Mouse (Mus musculus) frontal cortex, postnatal 36 days (tissue): Measurements from ENCODE around the gene Pcdh15.
A peak's percentile ranks its signal among the peaks of the same experiment; 100 is the strongest.

Source experiments
- DNase-seq, 2 experiments: peaks; one replicate each; pipeline ENCODE4 v3.0.0; 2022; ENCODE audit warnings: low spot score in 2 of 2

Pcdh15 gene

DNA sequence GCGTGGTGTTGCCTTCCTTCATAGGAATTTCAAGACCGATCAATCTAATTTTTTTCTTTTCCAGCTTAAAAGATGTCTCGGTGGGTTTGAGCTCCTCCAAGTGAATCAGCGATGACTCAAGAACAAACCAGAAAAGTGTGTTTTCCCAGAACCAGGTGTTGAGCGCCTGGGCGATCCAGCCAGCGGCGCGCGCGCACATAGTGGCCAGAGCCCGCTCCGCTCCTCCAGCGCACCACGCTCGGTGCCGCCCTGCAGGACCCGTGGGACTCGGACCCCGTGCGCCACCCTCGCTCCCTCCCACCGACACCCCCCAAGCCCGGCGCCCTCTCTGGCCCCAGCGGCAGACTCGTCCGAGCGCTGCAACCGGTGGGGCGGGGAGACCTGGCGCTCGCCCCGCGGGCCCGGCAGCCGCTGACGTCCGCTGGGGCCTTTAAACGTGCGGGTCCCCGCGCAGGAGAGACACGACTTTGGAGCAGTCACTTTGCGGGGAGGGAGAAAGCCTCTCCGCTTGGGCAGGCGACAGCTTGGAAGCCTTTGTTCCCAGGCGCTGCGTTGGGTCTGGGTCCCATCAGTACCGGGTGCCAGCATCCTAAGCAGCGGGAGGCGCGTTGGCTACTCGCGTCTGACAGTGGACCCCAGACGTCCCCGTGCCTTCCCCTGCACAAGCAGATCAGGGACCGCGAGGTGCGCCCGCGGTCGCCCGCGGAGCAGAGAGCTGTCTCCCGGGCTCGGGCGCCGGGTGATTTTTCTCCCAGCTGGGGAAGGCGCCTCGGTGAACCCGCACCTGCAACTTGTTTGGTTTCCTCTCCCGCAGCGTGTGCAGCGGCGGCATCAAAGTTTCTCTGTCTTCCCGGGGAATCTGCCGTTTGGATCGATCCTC is at the start of gene Pcdh15:
Gene Pcdh15 (plus strand): TSS at position 377 of the 880 bp plus-strand sequence.
- peak; percentile 37 to 65 for DNase-seq

DNA sequence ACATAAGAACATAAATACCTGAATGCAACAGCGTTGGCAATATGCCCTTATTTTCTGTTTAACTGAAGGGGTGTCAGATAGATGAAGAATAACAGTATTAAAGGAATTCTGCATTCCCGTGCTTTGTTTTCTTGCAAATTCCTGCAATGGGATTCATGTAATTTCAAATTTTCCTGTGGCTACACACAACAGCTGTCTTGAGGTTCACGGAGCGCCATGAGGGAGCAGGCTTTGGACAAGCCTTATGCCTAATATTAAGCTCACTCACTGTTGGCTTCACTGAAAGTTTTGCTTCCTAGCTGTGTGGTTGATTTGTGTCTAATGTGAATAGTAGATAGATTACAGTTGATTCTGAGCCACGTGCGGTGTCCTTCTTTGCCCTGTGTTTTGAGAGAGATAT is 47.1 kb upstream of the Pcdh15 start:
- no peak for DNase-seq

DNA sequence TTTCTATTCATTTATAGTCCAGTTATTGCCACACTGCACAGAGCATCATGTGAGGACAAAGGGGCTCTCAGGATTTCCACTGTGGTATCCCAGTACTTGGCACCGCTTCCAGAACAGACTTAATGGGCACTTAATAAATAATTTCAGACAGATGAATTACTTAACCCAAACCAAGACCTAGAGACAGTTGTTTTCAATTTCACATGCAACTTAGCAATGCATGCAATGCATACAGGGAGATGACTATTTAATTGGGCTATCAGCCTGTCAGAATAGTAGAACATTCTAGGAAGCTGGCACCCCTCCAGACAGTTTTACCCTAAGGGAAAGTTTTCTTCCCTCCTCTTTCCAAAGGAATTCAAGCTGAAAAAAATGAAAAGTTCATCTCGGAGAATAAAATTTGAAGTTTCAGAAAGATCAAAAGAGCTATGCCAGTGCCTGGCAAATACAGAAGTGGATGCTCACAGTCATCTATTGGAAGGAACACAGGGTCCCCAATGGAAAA is 39.4 kb upstream of the Pcdh15 start:
- no peak for DNase-seq

DNA sequence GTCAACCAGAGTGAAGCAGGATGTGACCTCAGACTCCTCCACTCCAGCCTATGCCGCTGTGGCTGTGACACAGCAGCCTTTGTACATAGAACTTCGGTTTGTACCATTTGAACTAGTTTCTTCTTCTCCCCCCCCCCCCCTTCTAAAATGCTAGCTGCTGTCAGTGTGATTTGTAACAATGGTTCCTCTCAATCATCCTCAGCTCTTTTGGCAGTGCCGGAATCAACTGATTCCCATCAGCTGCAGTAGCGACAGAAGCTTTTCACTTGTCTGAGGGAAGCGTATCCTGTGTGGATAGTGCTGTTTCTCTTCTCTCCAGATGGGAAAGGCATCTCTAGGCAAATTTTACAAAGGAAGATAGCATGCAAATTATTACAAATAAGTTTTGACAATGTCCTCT is 12.4 kb upstream of the Pcdh15 start:
- DNase-seq, result no peak

DNA sequence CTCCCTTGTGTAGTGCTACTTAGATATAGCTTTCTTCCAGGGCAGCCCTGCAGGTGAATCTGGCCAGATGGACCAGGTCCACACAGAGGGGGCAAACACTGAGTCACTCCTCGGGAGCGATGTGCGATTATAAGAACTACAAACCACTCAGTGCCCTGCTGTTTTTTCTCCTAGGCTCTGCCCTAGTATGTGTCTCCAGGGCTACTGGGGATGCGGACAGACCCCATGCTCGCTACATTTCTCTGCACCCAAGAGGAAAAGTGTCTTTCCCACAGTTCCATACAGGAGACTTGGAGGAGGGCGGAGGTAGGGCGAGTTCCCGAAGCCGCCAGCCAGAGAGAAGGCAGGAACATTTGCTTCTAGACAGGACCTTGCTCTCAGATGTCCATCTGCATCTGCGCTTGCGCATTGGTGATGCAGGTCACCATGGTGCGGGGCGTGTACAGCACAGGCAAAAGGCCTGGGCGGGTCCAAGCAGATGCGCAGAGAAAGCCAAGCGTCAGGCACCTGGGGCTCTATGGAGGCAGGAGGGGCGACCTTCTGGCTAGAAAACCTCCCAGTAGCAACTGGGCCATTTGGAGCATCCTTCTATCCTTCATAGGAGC is 2.5 kb upstream of the Pcdh15 start:
- DNase-seq, result peak; percentile 78 to 81

DNA sequence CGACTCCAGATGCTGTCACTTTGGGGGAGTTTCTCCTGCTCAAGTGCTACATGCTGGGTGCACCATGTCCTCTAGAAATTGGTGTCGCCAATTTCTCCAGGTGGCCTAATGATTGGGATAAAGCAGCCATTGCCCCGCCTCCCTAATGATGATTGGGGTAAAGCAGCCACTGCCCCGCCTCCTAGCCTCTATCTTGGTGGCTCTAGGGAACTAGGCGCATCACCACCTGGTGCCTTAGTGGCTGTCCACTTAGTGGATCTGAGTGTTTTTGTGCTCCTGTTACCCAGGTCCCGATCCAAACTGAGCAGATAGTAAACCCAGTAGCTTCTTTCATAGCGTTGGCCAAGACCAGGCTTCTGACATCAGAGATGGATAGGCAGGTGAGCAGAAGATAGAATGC is 2.0 kb upstream of the Pcdh15 start:
- peak in 1 of 2 experiments; percentile 53 for DNase-seq

DNA sequence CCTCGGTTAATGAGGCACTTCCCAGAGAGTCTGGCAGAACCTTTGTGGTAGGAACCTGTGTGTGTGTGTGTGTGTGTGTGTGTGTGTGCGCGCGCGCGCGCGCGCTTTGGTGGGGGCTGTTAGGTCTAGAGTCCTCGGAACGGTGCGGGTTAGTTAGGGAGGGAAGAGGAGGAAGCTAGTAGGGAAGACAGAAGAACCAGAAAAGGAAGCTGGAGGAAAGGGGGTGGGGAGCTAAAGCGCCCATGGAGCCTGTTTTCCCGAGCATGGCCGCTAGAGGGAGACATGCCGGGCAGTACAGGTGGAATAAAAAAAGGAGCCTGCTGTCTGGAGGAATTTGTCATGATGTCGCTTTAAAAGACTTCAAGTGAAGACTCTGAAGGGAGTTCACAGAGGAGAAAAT is 1.2 kb upstream of the Pcdh15 start:
- DNase-seq, result peak; percentile 89 to 91

DNA sequence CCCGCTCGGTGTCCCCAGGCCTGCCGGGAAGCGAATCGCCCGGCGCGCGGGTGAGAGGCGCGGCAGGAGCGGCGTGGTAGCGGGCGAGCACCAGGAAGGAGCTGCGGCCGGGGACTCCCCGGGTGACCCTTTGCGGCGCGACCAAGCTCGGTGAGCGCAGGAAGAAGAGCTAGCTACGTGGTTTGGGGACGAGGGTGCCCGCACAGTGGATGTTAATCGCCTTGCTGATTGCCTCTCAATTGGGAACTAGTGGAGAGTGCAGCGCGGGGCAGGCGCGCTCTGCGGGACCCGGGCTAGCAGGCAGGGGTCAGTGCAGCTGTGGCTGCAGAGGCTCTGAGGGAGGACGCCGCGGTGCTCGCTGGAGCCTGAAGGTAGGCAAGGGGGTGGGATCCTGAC is 702 bp downstream of the Pcdh15 start:
- DNase-seq, result no peak

DNA sequence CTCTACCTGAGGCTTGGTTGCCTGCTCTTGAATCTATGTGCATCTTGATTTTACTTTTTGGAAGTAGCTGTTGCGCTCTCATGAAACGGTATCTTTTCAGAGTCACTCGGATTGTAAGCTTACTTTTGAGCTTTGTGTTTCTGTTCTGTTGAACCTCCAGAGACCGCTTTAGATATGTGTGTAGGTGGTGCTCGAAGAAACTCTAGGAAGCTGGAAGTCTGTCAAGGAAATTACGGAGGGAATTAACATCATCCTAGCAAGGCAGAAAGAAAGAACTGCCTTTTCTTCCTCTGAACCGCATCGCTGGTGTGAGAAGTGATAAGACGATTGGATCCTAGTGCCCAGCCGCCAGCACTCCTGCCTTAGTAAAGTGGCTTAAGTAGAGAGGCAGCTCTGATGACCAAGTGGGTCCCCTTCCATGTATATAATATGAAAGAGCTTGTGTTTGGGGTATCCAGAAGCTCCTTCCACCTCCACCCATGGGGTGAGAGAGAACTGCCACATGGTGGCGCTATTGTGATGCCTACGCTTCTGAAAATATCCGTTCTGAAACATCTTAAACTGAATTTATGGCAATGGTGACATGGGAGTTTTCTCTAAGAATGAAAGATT is 4.3 kb downstream of the Pcdh15 start:
- DNase-seq, result peak; percentile 63 to 75

DNA sequence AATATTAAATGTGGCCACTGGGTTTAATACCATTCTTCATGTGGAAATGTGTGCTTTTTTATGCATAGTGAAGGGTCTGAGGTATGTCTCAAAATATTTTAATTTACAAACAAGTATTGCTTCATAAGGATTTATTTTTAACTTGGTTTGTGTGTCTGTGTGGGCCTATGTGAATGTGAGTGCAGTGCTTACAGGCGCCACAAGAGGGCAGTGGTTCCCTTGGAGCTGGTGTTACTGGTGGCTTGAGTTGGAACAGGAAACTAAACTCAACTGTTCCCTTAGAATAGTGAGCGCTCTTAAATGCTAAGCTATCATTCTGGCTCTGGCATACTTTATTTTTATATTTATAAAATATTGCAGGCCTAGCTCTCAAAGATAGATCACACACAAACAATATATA is 6.8 kb downstream of the Pcdh15 start:
- peak in 1 of 2 experiments; percentile 51 for DNase-seq

DNA sequence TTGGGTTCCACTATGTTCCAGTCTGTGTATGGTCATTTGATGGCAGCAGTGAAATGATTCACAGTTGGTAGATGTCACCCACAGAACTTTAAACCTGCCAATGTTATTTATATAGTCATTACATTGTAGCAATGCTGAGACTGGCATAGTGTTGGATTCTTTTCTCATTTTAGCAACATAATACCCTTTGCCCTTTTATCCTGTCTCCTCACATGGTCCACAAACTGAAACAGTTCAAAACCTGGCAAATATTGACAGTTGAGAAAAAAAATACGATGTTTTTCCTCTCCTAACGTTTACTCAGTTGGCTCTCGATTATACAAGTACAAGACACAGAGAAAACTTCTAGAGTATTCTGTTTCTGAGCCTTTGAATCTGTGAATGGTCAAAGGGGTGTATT is 38.8 kb downstream of the Pcdh15 start:
- no peak for DNase-seq

DNA sequence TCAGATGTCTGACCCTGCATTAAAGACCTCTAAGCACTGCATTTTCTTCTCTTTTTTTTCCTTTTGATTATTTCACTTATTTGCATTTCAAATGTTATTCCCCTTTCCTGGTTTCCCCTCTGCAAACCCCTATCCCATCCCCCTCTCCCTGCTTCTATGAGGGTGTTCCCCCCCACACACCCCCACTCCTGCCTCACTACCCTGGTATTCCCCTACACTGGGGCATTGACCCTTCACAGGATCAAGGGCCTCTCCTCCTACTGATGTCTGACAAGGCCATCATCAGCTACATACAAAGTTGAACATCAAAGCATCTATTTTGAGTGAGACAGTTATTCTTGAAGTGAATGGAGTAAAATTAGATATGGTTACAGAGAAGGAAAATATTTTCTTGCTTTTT is 48.4 kb downstream of the Pcdh15 start:
- no peak for DNase-seq

DNA sequence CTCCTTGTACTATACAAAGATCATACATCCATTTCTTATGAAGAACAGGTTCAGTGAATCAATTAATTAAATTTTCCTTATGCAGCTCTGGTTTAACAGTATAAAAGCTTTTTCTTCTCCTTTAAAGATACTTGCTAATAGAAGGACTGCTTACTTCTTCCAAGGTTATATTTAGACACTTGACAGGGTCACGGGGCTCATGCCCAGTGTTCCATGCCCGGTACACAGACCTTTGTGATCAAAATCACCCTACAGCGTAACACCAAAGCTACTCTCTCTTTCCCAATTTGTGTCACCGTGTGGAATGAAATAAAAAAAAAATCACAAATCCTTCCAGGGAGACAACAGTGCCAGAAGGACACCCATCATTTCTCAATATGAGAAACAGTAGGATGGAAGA is 48.8 kb downstream of the Pcdh15 start:
- no peak for DNase-seq

DNA sequence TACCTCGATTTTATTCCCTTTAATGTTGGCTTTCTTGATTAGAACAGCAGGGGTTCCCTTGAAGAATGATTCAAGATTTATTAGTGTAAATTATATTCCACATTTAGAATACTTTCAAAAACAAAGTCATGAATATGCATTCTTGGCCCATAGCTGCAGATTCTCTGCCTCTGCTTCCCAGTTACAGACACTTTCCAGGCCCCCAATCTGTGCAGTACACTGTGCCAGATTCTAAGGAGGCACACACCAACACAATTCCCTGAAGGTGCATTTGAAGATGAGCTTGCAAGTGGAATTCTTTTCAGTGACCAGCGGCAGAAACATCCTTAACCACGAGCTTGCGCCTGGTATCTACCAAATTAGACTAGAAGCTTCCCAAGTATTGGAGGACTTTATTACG is 55.4 kb downstream of the Pcdh15 start:
- peak; percentile 23 to 53 for DNase-seq

DNA sequence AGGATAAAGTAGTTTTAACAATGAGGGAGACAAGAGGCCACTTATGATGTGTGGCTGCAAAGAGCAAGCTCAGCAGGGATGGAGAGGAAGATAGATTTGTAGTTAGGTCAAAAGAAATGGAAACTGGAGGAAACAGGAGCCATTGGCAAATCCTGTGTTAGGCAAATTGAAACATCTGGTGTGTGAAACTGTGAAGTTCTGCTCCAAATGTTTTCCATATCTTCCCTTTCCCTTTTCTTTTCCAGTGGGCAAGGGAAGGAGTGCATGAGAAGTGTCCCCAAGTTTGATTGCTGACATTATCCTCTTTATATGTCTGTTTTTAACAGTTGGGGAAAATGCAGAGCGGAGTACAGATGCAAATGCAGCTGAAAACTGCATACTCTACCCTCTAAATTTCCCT is 62.6 kb downstream of the Pcdh15 start:
- peak in 1 of 2 experiments; percentile 39 for DNase-seq

DNA sequence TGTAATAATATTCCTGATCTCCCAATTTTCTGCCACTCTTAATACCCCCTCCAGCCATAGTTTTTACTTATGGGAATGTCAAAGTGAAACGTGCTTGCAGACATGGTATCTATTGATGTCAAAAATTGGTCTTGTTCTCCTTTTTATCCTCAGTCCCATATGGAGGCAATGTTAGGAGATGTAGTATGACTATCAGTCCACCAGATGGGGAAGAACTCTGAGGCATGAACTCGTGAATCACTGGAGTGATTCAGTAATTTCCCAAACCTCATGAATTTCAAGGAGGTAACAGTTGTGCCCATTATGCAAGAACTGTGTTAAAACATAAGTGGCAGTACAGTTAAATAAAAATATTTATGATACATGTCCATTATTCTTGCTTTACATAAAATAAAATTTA is 116.9 kb downstream of the Pcdh15 start:
- DNase-seq, result no peak

DNA sequence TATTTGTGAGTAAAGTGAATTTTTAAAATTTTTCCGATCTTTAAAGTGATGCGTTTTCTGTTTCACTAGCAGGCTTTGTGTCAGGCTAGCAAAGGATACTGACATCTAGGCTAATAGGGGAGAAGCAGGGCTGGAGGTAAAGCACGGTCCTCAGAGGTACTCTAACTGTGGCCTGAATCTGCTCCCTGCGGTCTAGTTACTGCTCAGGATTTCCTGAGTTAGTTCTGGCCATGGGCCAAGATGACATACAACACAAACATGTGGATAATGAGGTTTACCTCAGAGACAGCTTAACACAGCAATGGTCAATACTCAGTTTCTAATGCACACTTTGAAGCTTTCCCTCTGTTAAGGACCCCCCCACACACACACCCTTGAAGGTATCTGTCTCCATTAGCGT is 143.2 kb downstream of the Pcdh15 start:
- DNase-seq, result no peak

DNA sequence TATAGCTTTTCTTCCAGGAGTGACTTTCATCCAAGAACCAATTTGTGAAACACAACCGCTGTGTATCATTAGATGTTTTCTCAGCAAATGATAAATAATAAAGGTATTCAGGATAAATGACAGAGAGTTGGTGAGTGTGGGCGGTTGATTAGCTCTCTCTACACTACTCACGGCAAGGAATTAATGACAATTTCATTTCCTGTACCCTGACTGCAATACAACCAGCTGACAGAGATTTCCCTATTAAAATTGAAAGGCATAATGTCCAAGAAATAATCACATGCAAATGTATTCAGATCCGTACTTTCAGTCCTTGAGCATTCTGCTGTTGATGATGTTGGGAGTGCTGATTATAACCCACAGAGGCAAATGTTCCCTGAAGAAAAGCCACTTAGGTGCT is 181.3 kb downstream of the Pcdh15 start:
- DNase-seq, result no peak

DNA sequence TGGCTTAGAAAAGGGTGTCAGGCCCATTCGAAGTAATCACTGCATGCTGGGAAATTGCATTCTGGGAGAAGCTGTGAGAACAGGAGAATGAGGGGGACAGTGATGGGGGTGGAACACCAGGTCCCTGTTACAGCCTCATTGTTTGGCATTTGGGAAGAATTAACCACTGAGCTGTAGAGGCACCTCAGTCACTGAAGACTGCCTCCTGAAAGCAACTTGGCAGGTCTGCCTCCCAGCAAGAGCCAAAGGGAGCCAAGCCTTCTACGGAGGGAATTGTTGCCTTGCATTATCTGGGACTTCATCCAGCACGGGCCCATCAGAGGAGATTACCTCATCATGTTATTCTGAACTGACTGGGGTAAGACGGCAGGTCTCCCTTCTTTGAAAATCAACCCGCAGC is 197.3 kb downstream of the Pcdh15 start:
- DNase-seq, result no peak

DNA sequence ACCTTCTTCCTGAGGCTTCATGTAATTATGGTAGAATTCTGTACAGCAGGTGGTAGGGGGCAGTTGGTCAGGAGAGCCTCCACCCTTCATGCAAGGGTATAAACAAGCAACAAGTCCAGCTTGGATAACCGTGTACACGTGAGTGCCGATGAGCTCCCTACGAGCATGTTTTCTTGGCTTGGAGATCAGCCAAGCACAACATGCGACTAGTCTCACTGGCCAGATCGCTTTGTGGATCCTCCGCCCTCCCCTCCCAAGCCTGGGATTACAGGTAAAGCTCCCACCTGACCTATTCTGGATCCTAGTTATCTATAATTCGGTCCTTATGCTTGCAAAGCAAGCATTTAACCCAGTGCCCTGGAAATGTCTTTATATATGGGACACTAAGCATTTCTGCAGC is 202.8 kb downstream of the Pcdh15 start:
- DNase-seq, result no peak

DNA sequence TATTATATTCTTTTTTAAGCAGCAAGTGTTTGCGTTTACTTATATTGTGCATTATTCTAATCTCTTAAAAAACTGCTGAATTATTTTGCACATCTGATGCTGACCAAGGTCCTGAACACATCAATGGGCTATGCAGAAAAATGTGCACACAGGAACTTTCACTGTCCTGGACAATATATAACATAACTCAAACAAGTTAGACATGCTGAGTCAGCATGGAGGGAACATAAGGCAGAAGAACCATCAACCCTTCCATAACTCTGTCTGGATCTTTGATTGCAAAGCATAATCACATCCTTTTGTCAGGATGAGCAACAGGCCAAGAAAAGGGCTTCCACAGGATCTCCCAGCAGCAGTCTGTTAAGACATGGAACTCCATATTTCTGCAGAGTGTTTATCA is 207.5 kb downstream of the Pcdh15 start:
- no peak for DNase-seq

DNA sequence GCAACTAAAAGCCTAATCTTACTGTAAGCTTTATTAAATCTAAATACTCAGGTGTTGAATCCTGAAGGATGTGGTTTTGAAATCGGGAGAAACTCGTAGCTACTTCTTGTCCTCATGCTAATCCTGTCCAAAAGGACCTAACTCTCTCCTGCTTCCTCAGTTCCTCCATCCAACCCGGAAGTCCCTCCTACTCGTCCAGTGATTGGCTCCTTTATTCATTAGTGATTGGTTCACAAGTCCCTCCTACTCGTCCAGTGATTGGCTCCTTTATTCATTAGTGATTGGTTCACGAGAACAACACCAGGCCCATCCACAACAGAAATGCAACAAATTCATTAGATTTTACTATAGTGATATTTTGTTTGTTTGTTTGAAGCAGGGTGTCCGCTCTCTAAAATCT is 227.7 kb downstream of the Pcdh15 start:
- no peak for DNase-seq

DNA sequence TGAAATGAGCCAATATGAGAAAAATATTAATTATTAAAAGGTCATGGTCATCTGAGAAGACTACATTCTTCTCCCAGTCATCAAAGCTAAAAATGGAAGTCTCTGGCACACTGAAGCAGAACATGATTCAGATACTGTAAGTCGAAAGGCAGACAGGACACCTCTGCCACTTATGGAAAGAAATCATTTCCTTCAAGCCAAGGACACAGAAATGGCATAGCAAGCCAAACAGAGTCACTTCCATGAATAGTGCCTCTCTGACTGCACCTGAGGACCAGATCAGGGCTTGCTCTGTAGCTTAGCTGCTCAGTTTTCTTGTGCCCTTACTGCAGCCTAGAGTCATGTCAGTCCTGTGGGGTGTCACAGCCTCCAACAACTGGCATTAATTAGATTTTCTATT is 234.3 kb downstream of the Pcdh15 start:
- no peak for DNase-seq
